Mouse (Mus musculus): Measurements from ENCODE around the gene Afdn. TPM values are rescaled to one million over a fixed set of nuclear protein-coding genes. Genes with fewer than 3 reads are reported as not detected.
"Not testable (repeated sequence)": the region's sequence is repeated elsewhere in the genome, so short reads cannot be mapped to it uniquely, and the experiment has no call there.

Afdn gene
- polyA plus RNA-seq, 1 experiment from 2014 or later, result 111 TPM

- Histone ChIP-seq H3K36me3 (no peaks in the 10 kb centered on the region), H3K9ac (no peak overlapping the region), H3K4me1 (peaks cover 5% of the 10 kb centered on the region; the same call in 1 of the 2 replicates), H3K4me2 (no peak overlapping the region), H3K4me3 (no peak overlapping the region), H3K27me3 (no peaks in the 10 kb centered on the region), H3K9me3 (no peaks in the 10 kb centered on the region), H3K27ac (no peak overlapping the region)
- 48% methylated on average over 1 of the region's 1 CpGs for WGBS
- ATAC-seq (ENCODE audit: borderline replicate concordance, extremely low read depth, low FRiP score, low TSS enrichment), result no peak
These were observed 23.1 kb downstream of the Afdn start for GRCm38 (mm10) chr17:13783469-13783868.

- not testable (repeated sequence) for H3K27me3 ChIP-seq; H3K4me3 ChIP-seq; H3K9ac ChIP-seq; ATAC-seq (ENCODE audit: borderline replicate concordance, extremely low read depth, low FRiP score, low TSS enrichment); H3K36me3 ChIP-seq; H3K27ac ChIP-seq; H3K4me2 ChIP-seq; H3K9me3 ChIP-seq; H3K4me1 ChIP-seq
- WGBS, result 83% methylated on average over 2 of the region's 2 CpGs
These were observed 29.7 kb downstream of the Afdn start for GRCm38 (mm10) chr17:13790033-13790432.

GRCm38 (mm10) chr17:13797691-13798090 is 37.4 kb downstream of the Afdn start:
- no peak overlapping the region for H3K4me3 ChIP-seq
- no peaks in the 10 kb centered on the region for H3K4me1 ChIP-seq
- H3K9ac ChIP-seq, result no peak overlapping the region
- H3K4me2 ChIP-seq, result no peak overlapping the region
- H3K36me3 ChIP-seq, result no peaks in the 10 kb centered on the region
- H3K27ac ChIP-seq, result no peak overlapping the region
- 72% methylated on average over 1 of the region's 1 CpGs for WGBS
- ATAC-seq (ENCODE audit: borderline replicate concordance, extremely low read depth, low FRiP score, low TSS enrichment), result no peak
- H3K27me3 ChIP-seq, result no peaks in the 10 kb centered on the region
- H3K9me3 ChIP-seq, result no peaks in the 10 kb centered on the region

GRCm38 (mm10) chr17:13802836-13803408 is 42.6 kb downstream of the Afdn start:
- WGBS, result 66% methylated on average over 2 of the region's 2 CpGs
- H3K9ac ChIP-seq, result no peak overlapping the region
- 0 out of 2 replicates have a peak overlapping the region, but pooled peaks have one; percentile 11 for H3K27ac ChIP-seq
- H3K9me3 ChIP-seq, result no peaks in the 10 kb centered on the region
- no peaks in the 10 kb centered on the region for H3K4me1 ChIP-seq
- ATAC-seq (ENCODE audit: borderline replicate concordance, extremely low read depth, low FRiP score, low TSS enrichment), result no peak
- no peaks in the 10 kb centered on the region for H3K27me3 ChIP-seq
- no peak overlapping the region for H3K4me3 ChIP-seq
- H3K36me3 ChIP-seq, result peaks cover 24% of the 10 kb centered on the region
- no peak overlapping the region for H3K4me2 ChIP-seq

GRCm38 (mm10) chr17:13806016-13806415 is 45.7 kb downstream of the Afdn start:
- no peak for ATAC-seq (ENCODE audit: borderline replicate concordance, extremely low read depth, low FRiP score, low TSS enrichment)
- Histone ChIP-seq H3K27ac (no peak overlapping the region), H3K4me1 (no peaks in the 10 kb centered on the region), H3K36me3 (peaks cover 42% of the 10 kb centered on the region), H3K9ac (no peak overlapping the region), H3K27me3 (no peaks in the 10 kb centered on the region), H3K4me2 (no peak overlapping the region), H3K9me3 (no peaks in the 10 kb centered on the region), H3K4me3 (no peak overlapping the region)
- WGBS, result 95% methylated on average over 1 of the region's 1 CpGs

GRCm38 (mm10) chr17:13817789-13818188 is 57.5 kb downstream of the Afdn start:
- WGBS, result 75% methylated on average over 2 of the region's 2 CpGs
- no peak for ATAC-seq (ENCODE audit: borderline replicate concordance, extremely low read depth, low FRiP score, low TSS enrichment)
- peaks cover 24% of the 10 kb centered on the region; the same call in 1 of the 2 replicates for H3K36me3 ChIP-seq

GRCm38 (mm10) chr17:13819342-13819741 is 59.0 kb downstream of the Afdn start:
- WGBS, result 87% methylated on average over 4 of the region's 4 CpGs
- Histone ChIP-seq H3K4me2 (no peak overlapping the region), H3K9me3 (no peaks in the 10 kb centered on the region), H3K27ac (no peak overlapping the region), H3K36me3 (peaks cover 24% of the 10 kb centered on the region; the same call in 1 of the 2 replicates), H3K4me3 (no peak overlapping the region), H3K27me3 (no peaks in the 10 kb centered on the region), H3K9ac (no peak overlapping the region), H3K4me1 (no peaks in the 10 kb centered on the region)
- no peak for ATAC-seq (ENCODE audit: borderline replicate concordance, extremely low read depth, low FRiP score, low TSS enrichment)

More at GRCm38 (mm10) chr17:13817789-13818188, 57.5 kb downstream of the Afdn start:
- no peak overlapping the region for H3K27ac ChIP-seq
- no peaks in the 10 kb centered on the region for H3K27me3 ChIP-seq
- H3K4me1 ChIP-seq, result no peaks in the 10 kb centered on the region
- no peaks in the 10 kb centered on the region for H3K9me3 ChIP-seq
- no peak overlapping the region for H3K9ac ChIP-seq
- no peak overlapping the region for H3K4me3 ChIP-seq
- no peak overlapping the region for H3K4me2 ChIP-seq

- Histone ChIP-seq H3K4me1 (no peaks in the 10 kb centered on the region), H3K27ac (no peak overlapping the region), H3K4me3 (no peak overlapping the region), H3K27me3 (no peaks in the 10 kb centered on the region), H3K4me2 (no peak overlapping the region), H3K36me3 (peaks cover 25% of the 10 kb centered on the region), H3K9ac (no peak overlapping the region), H3K9me3 (no peaks in the 10 kb centered on the region)
- 90% methylated on average over 2 of the region's 2 CpGs for WGBS
- no peak for ATAC-seq (ENCODE audit: borderline replicate concordance, extremely low read depth, low FRiP score, low TSS enrichment)
These were observed 60.3 kb downstream of the Afdn start for GRCm38 (mm10) chr17:13820676-13821075.

- no peak overlapping the region for H3K27ac ChIP-seq
- WGBS, result 68% methylated on average over 2 of the region's 2 CpGs
- no peaks in the 10 kb centered on the region for H3K9me3 ChIP-seq
- no peak overlapping the region for H3K4me3 ChIP-seq
- no peaks in the 10 kb centered on the region for H3K4me1 ChIP-seq
- no peak for ATAC-seq (ENCODE audit: borderline replicate concordance, extremely low read depth, low FRiP score, low TSS enrichment)
- H3K4me2 ChIP-seq, result no peak overlapping the region
- H3K36me3 ChIP-seq, result peaks cover 20% of the 10 kb centered on the region
- H3K9ac ChIP-seq, result no peak overlapping the region
- no peaks in the 10 kb centered on the region for H3K27me3 ChIP-seq
These were observed 65.1 kb downstream of the Afdn start for GRCm38 (mm10) chr17:13825421-13825820.

GRCm38 (mm10) chr17:13830234-13830633 is 69.9 kb downstream of the Afdn start:
- Histone ChIP-seq H3K4me2 (no peak overlapping the region), H3K36me3 (peaks cover 46% of the 10 kb centered on the region), H3K4me1 (no peaks in the 10 kb centered on the region), H3K4me3 (no peak overlapping the region), H3K9ac (no peak overlapping the region), H3K27ac (no peak overlapping the region), H3K27me3 (no peaks in the 10 kb centered on the region), H3K9me3 (no peaks in the 10 kb centered on the region)
- no peak for ATAC-seq (ENCODE audit: borderline replicate concordance, extremely low read depth, low FRiP score, low TSS enrichment)
- WGBS, result 96% methylated on average over 1 of the region's 1 CpGs

- WGBS, result 79% methylated on average over 1 of the region's 1 CpGs
- H3K27ac ChIP-seq, result no peak overlapping the region
- no peak for ATAC-seq (ENCODE audit: borderline replicate concordance, extremely low read depth, low FRiP score, low TSS enrichment)
- no peak overlapping the region for H3K4me3 ChIP-seq
- H3K9ac ChIP-seq, result no peak overlapping the region
- no peaks in the 10 kb centered on the region for H3K27me3 ChIP-seq
- H3K36me3 ChIP-seq, result peaks cover 49% of the 10 kb centered on the region
- H3K4me2 ChIP-seq, result no peak overlapping the region
- no peaks in the 10 kb centered on the region for H3K9me3 ChIP-seq
- H3K4me1 ChIP-seq, result no peaks in the 10 kb centered on the region
These were observed 70.5 kb downstream of the Afdn start for GRCm38 (mm10) chr17:13830636-13831341.

GRCm38 (mm10) chr17:13835876-13836275 is 75.5 kb downstream of the Afdn start:
- no peaks in the 10 kb centered on the region for H3K4me1 ChIP-seq
- H3K4me2 ChIP-seq, result no peak overlapping the region
- H3K36me3 ChIP-seq, result peaks cover 37% of the 10 kb centered on the region
- no peak overlapping the region for H3K4me3 ChIP-seq
- no peaks in the 10 kb centered on the region for H3K27me3 ChIP-seq
- ATAC-seq (ENCODE audit: borderline replicate concordance, extremely low read depth, low FRiP score, low TSS enrichment), result no peak
- H3K9ac ChIP-seq, result no peak overlapping the region
- 84% methylated on average over 4 of the region's 4 CpGs for WGBS
- H3K27ac ChIP-seq, result no peak overlapping the region
- no peaks in the 10 kb centered on the region for H3K9me3 ChIP-seq
